7 mouse cellular contexts compared by ENCODE assay signal in genomic region chr1:90288892-90289731, GRCm38 (mm10).
DNase-seq lines count a peak whose midpoint lies in the region; ATAC-seq lines count a peak whose summit lies in the region.

No protein-coding gene starts in this region.

- H3K4me3 ChIP-seq in embryonic facial prominence, embryonic 11.5 days (ENCODE audit: low read depth, low read length): no peak overlapping the region
- no peak overlapping the region for H3K4me3 ChIP-seq in limb, embryonic 11.5 days (ENCODE audit: low read depth, low read length)
- no peak overlapping the region for H3K4me3 ChIP-seq in stomach, embryonic 16.5 days (replicated peaks; ENCODE audit: low read length)

- no peaks in the 10 kb centered on the region for H3K27me3 ChIP-seq in embryonic facial prominence, embryonic 11.5 days (ENCODE audit: control insufficient read depth, insufficient read depth, low read length)
- no peaks in the 10 kb centered on the region for H3K27me3 ChIP-seq in limb, embryonic 11.5 days (ENCODE audit: control insufficient read depth, insufficient read depth, low read length)
- peaks cover 2% of the 10 kb centered on the region; the same call in 1 of the 2 replicates for H3K27me3 ChIP-seq in stomach, embryonic 16.5 days (ENCODE audit: control insufficient read depth, insufficient read depth, low read length)

- ATAC-seq in embryonic facial prominence, embryonic 11.5 days (replicated peaks; ENCODE audit: insufficient number of reproducible peaks, low FRiP score, low TSS enrichment, low read depth): peak; percentile 40; the same call in 1 of the 2 replicates
- ATAC-seq in limb, embryonic 11.5 days (ENCODE audit: insufficient number of reproducible peaks, low FRiP score, low TSS enrichment, low read depth): no peak
- peak; percentile 71; the same call in 1 of the 2 replicates for ATAC-seq in stomach, embryonic 16.5 days (ENCODE audit: insufficient read depth, low FRiP score)

- H3K9me3 ChIP-seq in embryonic facial prominence, embryonic 11.5 days (replicated peaks; ENCODE audit: control insufficient read depth, low read length): no peaks in the 10 kb centered on the region
- H3K9me3 ChIP-seq in limb, embryonic 11.5 days (ENCODE audit: control insufficient read depth, low read length): no peaks in the 10 kb centered on the region
- H3K9me3 ChIP-seq in stomach, embryonic 16.5 days (replicated peaks; ENCODE audit: control insufficient read depth, low read length): no peaks in the 10 kb centered on the region

- DNase-seq in ovary, adult 18-20 months (ENCODE audit: low spot score): peak; percentile 9
- DNase-seq in ovary, postnatal 36 days (ENCODE audit: low spot score): no peak
- DNase-seq in embryonic facial prominence, embryonic 11.5 days (ENCODE audit: low spot score): no peak
- DNase-seq in limb, embryonic 11.5 days (ENCODE audit: low spot score): no peak
- no peak for DNase-seq in T-cell, adult 2 months (ENCODE audit: low spot score)
- no peak for DNase-seq in cerebellum, postnatal 36 days

- H3K36me3 ChIP-seq in embryonic facial prominence, embryonic 11.5 days (replicated peaks; ENCODE audit: control insufficient read depth, insufficient read depth, low read depth, low read length): no peaks in the 10 kb centered on the region
- H3K36me3 ChIP-seq in limb, embryonic 11.5 days (ENCODE audit: control insufficient read depth, insufficient read depth, low read length): no peaks in the 10 kb centered on the region
- no peaks in the 10 kb centered on the region for H3K36me3 ChIP-seq in stomach, embryonic 16.5 days (ENCODE audit: control insufficient read depth, insufficient read depth, low read length)

- H3K4me2 ChIP-seq in embryonic facial prominence, embryonic 11.5 days (ENCODE audit: low read depth, low read length): no peak overlapping the region
- no peak overlapping the region for H3K4me2 ChIP-seq in limb, embryonic 11.5 days (ENCODE audit: low read depth, severe bottlenecking)
- no peak overlapping the region for H3K4me2 ChIP-seq in stomach, embryonic 16.5 days (ENCODE audit: low read depth, low read length)

- H3K4me1 ChIP-seq in embryonic facial prominence, embryonic 11.5 days (ENCODE audit: control insufficient read depth, insufficient read depth, low read length): no peaks in the 10 kb centered on the region; the same call in none of the 2 replicates
- H3K4me1 ChIP-seq in limb, embryonic 11.5 days (ENCODE audit: control insufficient read depth, insufficient read depth, low read length): peaks cover 7% of the 10 kb centered on the region
- H3K4me1 ChIP-seq in stomach, embryonic 16.5 days (ENCODE audit: control insufficient read depth, insufficient read depth, low read length): 0 out of 2 replicates have a peak, but pooled peaks cover 12% of the 10 kb centered on the region

- WGBS in embryonic facial prominence, embryonic 11.5 days: 66% methylated on average over 8 of the region's 8 CpGs
- WGBS in limb, embryonic 11.5 days: 61% methylated on average over 8 of the region's 8 CpGs
- 64% methylated on average over 8 of the region's 8 CpGs for WGBS in stomach, embryonic 16.5 days

- H3K27ac ChIP-seq in embryonic facial prominence, embryonic 11.5 days (replicated peaks; ENCODE audit: low read depth, low read length): no peak overlapping the region
- H3K27ac ChIP-seq in limb, embryonic 11.5 days (replicated peaks; ENCODE audit: low read depth, low read length): 0 out of 2 replicates have a peak overlapping the region, but pooled peaks have one; percentile 39
- H3K27ac ChIP-seq in stomach, embryonic 16.5 days (ENCODE audit: low read length): peak overlapping the region; percentile 28; the same call in 1 of the 2 replicates

- no peak overlapping the region for H3K9ac ChIP-seq in embryonic facial prominence, embryonic 11.5 days (replicated peaks; ENCODE audit: low read length)
- no peak overlapping the region for H3K9ac ChIP-seq in limb, embryonic 11.5 days (ENCODE audit: low read length)
- H3K9ac ChIP-seq in stomach, embryonic 16.5 days (ENCODE audit: low read length): 0 out of 2 replicates have a peak overlapping the region, but pooled peaks have one; percentile 28
